Mouse (Mus musculus) layer of hippocampus, postnatal 14 days (tissue): ENCODE results near the gene Abcg8. TPM values are rescaled to one million over a fixed set of nuclear protein-coding genes. Genes with fewer than 3 reads are reported as not detected.

Experiments used
- DNase-seq, 2 experiments: peaks; one replicate each; pipeline ENCODE4 v3.0.0; 2021 to 2022; ENCODE audit warnings: low spot score in 2 of 2, mixed read lengths in 1 of 2
- long read RNA-seq, 2 experiments: library from polyadenylated mRNA; stranded (forward); transcript quantifications; one replicate each; pipeline ENCODE4 v2.0.0; 2021
- total RNA-seq, 2 experiments: library from RNA; stranded (reverse); gene quantifications; 2 replicates each; pipeline ENCODE4 v1.2.3; 2021

Gene Abcg8
- not detected for total RNA-seq
- long read RNA-seq, experiment 1 = 0 reads
- long read RNA-seq, experiment 2 = 0 reads

DNA sequence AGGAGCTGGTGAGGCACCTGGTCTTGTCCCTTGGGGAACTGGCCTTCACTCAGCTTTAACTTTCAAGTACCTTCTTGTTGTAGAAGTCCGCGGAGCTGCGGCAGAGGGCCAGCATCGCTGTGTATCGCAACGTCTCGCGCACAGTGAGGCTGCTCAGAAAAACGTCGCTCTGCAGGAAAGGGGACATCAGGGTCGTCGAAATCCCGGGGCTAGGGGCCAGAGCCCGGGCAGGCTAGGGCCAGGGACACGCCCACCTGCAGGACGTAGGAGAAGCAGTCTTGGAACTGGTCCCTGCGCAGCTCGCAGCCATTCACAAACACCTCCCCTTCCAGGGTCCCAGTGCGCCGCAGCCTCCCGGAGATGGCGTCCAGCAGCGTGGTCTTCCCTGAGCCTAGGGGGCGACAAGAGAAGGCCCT, at the start of gene Abcg8:
Gene Abcg8 (plus strand): TSS at position 352 of the 416 bp plus-strand sequence.
- DNase-seq = no peak

DNA sequence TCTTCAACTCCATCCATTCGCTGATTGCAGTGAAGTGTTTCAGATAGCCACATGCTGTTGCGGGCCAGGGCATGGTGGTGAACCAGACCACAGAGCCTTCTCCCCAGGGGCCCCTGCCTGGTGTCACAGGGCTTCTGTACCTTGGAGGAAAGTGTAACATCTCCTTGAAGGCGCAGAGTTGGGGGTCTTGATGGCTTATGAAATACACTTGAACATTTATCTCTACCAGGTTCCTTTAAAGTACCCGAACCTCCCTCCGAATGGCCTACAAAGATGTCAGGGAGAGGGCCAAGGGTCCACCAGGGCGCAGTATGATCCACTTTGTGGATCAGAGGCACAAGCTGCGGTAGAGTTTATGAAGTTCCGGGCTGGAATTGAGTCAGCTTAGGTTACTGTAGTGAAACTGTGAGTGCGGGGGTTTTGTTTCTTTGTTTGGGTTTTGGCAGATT, 49.2 kb upstream of the Abcg8 start:
- no peak for DNase-seq

DNA sequence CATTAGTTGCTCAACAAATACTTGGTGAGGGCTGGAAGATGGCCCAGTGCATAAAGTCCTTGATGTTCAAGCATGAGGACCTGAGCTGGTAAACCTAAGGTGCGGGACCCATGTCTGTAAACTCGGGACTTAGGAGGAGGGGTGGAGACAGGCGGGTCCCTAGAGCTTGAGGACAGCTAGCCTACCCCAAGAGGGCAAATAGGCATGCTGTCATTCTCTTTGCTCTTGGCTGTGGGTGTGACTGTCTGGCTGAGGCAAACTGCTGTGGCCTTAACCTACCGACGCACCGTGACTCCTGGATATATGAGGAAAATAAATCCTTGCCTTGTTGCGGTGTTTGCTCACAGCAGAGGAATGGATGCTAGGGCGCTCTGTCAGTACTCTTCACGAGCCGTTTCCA, 48.4 kb upstream of the Abcg8 start:
- DNase-seq = no peak

DNA sequence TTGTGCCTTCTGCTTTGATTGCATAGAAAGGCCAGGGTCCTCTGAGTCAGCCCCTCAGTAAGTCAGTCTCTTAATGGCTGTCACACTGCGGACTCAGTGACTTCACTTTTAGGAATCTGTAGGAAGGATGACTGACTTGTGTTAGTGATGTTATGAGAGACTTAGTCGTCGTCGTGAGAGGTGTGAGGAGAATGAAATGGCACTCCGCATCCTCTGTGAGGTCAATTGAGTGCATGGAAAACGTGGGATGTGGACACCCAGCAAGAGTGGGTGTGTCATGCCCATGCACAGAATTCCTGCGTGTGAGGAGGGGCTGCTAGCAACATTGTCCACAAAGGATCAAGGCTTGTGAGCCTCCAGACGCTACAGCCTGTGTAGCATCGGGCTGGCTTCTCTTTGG, 47.5 kb upstream of the Abcg8 start:
- DNase-seq = no peak

DNA sequence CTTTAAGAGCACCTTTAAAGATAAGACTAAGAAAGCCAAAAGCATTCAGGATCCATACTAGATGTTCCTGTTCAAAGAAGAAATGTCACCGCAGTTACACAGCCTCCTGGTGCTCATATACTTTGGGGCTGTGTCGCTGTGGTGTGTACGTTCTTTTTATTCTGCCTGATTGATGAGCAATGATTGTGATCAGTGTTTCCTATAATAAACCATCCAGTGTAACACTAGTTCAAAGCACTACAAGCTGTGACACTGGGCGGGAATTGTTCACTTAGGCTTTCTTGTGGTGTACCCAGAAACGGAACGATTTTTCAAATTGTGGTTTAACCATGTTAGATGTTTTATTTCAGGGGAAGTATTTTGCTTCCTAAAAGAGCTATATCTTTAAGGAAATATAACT, 44.3 kb upstream of the Abcg8 start:
- no peak for DNase-seq

DNA sequence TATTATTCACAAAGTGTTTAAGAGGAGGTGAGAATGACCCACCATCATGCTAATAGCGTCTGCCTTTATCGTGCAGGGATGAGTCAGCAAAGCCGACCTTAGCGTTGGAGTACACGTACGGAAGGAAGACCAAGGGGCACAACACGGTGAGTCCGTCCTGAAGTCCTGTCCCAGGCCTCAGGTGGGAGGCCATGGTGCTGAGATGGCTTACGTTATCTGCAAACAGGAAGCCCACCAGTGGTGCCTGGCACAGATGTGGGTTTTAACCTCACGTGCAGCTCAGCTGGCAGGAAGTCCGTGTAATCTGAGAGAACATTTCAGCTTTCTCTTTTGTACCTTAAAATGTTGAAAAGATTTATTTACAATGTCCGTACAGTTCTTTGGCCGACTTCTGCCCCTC, 42.7 kb upstream of the Abcg8 start:
- no peak for DNase-seq

DNA sequence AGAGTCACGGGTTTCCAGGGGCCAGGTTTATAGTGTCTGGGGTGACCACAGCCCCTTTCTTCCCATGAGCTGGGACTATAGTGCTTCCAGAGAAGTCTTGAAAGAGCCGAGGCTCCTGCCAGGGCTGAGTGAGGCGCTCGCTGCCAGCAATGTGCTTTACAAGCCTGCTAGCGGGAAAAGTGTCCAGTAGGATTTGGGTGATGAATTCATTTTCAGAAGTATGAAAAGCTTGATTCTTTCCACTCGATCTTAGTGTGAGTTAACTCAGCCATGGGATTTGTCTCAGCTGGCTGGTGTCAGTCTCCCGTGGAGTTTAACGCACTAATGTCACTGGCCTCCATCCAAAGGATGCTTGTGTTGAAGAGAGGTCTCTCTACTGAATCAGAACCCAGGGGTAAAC, 39.8 kb upstream of the Abcg8 start:
- no peak for DNase-seq

DNA sequence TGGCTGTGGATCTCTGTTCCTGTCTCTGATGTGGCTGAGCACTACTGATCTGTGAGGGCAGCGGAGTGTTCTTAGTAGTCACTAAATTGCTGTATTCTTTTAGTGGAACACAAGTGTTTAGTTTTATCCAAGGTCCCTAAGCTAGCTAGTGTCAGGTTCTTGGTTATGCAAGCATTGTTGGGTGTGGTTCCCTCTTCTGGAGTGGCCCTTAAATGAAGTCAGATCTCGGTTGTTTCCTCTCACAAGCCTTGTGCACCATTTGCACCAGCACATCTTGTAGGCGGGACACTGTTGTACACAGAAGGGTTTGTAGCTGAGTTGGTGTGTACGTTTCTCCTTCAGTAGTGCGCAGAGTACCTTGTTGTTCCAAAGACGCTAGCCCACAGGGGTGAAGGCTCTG, 38.1 kb upstream of the Abcg8 start:
- DNase-seq = no peak

DNA sequence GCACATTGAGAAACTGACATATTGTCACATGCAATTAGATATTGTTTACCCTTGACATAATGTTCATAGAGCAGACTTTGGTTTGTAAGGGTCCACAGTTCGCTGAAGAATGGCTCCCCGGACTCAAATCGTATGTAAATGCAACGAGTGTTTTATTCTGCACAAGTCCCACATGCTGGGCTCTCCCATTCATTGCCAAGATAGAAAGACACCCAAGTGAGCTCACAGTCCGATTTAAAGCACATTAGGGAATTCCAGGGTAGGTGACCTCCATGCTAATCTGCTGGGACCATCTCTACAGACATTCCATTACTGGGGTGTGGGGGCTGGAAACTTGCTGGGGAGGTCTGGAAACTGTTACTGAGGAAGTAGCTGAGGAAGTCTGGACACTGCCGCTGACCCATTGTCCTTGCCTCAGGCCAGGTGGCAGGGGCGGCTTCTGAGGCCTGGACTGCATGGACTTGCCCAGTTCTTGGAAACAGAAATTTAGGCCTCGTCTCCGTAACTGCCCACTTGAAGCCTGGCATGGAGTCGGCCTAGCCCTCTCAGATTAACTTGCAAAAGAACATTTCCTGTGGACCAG, 36.2 kb upstream of the Abcg8 start:
- no peak for DNase-seq

DNA sequence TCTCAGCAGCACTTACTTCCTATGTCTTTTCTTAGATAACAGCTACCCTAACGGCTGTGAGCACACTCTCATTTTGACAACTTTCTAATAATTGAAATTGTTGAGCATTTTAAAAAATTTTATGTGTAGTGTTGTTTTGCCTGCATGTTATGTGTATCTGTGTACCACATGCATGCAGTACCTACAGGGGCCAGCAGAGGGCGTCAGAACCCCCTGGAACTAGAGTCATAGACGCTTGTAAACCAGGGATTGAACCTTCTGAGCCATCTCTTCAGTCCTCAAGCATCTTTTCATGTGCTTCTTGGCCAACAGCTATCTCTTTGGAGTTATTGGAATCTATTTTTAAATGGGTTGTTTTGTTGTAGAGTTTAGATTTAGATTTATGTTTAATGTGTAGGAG, 34.2 kb upstream of the Abcg8 start:
- DNase-seq = peak; percentile 41 to 47

DNA sequence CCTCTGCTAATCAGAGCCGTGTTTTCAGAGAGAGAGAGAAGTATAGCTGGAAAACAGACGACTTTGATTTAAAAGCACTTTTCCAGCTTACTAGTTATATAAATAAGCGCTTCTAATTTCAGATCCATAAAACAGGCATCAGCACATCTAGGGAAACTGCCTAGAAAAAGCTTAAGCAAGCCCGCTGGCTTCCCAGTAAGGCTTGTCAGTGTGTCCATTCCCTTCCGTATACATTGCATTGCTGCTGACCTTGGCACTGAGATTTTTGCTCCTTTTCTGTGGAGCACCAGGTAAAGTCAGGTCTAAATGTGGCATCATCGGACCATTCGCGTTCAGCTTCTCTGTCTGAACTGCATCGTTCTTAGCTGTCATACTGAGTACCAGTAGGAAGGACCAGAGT, 33.8 kb upstream of the Abcg8 start:
- DNase-seq = no peak

DNA sequence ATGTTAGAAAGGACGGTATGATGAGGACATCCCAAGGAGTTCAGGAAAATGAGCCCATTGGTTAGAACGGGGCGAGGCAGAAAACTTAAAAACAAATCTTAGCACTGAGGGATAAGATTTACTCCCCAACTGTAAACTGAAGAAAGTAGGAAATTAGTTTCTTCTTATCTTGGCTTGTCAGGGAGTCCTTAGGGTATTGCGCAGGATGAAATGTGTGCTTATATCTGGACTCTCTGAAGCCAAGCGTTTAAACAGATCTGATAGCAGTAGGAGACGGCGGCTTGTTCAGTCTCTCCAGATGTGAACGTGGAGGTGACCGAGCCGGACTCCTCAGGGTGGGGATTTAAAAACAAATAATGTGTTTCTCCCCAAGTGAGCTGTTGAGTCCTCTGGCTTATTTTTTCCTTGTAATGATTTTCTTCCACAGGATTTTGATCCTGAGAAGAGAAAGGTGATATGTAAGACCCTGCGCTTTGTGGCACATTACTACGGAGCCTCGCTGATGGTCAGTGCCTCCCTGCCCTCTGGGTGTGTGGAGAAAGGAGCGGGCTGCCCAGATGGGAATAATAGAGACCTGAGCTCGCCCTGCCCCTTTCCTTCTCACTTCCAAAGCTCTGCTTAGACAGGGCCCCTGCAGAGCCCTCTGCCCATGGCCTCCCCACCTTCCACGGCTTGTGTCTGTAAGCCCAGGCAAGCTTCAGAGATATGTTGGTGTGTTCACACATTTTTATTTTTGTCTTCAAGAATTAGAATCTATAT, 31.6 kb upstream of the Abcg8 start:
- no peak for DNase-seq

DNA sequence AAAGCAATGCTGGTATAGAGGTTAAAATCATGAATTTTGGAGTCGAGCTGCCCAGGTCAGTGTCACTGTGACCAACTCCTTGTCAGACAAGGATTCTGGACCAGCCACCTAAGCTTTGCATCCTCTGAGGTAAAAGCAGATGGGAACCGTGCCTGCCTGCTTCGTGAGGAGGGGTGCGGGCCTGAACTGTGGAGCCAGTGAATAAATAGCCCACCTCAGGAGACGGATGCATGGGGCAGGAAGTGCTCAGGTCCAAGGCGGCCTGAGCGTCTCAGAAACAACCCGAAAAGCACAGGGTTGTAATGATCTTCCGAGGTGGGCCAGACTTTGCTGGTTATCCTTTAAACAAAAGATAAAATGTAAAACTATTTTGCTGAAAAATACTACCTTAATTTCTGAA, 31.0 kb upstream of the Abcg8 start:
- no peak for DNase-seq

DNA sequence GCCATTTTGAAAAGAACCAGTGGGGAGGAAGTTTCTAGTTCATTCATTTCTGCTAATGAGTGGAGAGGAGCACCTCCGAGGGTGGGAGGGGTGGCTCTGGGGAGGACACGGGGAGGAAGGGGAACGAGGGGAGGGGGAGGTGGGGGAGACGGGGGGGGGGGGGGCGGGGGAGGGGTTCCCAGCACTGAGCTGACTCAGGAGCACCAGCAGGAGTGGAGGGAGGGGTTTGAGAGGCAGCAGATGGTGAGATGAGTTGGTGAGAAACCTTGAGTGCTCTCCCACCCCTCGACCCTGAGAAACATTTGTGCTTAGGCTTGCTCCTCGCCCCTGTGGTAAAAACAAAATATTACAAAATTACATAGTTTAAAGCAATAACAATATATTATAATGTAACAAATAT, 30.2 kb upstream of the Abcg8 start:
- DNase-seq = no peak

DNA sequence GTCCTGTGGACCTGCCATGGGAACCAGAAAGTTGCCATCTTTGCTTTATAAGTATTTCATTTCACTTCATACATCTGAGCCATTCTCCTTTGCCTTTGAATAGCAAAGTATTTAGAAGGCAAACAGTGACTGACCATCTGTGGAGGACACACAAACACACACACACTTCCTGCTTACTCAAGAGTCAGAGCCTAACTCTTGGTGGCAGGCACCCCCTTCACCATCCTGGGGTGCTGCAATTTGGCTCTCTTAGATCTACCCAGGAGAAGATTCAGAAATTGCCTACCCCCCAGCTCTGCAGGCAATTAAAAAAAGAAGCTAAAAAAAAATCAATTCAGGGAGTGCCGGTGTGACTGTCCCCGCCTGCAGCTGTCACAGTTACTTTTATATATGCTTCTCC, 29.6 kb upstream of the Abcg8 start:
- DNase-seq = no peak

DNA sequence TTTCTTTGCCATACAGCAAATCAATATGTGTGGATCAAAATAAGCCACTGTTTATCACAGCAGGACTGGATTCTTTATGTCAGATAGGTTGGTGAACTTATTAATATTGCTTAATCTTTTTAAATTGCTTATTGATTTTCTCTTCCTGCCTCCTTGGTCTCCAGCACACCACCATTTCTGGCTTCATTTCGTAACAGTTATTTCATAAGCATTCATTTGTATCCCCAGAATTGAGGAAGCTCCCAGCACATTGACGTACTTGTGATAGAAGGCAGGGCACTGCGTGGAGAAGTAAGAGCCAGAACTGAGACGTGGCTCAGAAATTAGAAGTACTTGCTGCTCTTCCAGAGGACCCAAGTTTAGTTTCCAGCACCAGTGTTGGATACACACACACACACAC, 28.5 kb upstream of the Abcg8 start:
- DNase-seq = no peak

DNA sequence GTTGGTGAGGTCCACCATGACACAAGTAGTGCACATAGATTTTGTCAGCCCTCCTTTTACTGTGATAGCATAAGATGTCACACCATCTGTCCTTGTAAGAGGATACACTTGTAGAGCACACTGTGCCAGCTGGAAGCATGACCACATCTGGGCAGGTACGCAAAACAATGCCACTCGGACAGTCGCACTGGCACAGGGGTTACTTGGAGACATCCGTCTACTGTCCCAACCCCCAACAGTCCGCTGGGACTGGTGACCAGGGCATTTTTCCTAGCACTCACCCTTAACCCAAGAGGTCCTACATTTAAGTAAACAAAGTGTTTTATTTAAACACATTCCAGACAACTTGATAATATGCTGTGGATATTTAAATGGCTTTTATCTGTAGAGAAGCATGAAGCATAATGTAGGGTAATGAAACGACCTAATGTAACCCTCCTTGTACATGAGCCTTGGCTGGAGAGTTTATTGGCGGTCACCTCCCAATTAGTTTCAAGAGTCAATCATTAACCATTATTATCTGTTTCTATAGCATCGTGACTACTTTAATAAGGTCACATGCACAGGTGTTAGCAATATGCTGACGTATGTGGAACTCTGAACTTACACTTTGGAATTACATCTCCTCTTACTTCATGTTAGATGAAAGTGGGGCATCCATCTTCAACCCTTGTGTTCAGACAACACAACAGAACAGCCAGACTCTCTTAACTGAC, 25.6 kb upstream of the Abcg8 start:
- DNase-seq = no peak

DNA sequence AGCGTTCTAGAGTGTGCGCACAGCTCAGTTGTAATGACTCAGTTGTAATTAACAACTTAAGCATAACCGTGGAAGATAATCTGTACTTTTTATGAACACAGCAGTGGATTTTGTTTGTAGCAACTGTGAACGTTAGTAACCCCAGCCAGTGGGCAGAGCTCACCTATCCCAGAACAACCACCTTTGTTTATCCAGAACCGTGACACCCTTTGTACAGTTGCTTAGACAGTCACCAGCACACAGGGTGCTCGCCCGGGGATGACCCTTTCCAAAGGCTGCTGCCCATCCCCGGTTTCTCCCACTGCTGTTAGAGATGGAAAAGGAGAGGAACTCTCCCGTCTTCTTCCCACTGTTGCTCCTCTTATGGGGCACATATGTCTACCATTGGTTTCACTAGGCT, 22.6 kb upstream of the Abcg8 start:
- no peak for DNase-seq

DNA sequence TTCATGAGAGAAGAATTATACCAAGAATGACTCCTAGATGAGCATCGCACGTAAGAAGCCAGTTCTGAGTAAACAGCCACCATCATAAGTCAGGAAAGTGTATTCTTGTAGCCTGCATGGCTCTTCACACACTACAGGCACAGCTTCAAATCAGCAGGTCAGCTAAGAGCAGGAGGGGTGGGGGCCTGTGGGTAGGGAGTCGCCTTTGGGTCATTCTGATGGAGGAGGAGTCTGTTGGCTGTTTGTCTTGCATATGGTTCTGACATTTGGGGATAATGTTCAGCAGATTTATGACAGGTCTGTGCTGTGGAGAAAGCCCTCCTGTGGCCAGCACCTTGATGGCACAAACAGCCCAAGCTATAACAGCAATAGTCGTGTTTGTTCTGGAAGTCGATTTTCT, 19.9 kb upstream of the Abcg8 start:
- no peak for DNase-seq

DNA sequence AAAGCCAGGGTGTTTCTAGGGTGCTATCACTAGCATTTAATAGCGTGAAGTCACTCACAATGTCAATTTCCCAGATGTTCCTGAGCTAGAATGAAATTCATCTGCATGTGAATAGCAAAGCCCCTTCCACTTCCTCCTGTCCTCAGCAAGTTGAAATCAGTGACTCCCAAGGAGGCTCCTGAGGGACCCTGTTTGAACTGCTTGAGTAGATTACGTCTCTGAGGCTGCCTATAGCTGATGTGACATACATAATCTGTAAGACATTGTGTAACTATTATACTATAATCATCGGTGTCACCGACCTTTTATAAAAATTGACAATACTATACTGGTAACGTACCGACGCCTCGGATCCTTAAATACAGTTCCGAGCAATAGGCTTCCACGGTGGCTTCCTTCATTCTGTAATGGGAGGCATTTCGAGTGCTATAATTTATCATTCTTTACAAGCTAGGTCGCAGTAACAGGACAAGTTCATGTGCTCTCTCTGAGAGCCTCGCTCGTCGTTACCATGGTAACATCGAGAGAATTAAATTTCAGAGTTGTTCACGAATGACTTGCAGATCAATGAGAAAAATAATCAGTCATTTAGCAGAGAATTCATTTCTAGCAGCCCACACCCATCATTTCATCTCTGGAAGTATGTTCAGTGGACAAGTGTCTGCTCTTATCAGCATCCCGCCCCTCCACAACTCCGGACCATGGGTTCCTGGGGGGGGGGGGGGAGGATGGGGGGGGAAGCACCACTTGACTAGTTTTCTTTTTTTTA, 19.3 kb upstream of the Abcg8 start:
- DNase-seq = no peak

DNA sequence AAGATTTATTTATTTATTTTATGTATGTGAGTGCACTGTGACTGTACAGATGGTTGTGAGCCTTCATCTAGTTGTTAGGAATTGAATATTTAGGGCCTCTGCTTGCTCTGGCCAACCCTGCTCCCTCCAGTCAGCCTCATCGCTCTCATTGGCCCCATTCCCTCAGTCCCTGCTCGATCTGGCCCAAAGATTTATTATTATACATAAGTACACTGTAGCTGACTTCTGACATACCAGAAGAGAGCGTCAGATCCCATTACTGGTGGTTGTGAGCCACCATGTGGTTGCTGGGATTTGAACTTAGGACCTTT, 18.7 kb upstream of the Abcg8 start:
- DNase-seq = no peak

DNA sequence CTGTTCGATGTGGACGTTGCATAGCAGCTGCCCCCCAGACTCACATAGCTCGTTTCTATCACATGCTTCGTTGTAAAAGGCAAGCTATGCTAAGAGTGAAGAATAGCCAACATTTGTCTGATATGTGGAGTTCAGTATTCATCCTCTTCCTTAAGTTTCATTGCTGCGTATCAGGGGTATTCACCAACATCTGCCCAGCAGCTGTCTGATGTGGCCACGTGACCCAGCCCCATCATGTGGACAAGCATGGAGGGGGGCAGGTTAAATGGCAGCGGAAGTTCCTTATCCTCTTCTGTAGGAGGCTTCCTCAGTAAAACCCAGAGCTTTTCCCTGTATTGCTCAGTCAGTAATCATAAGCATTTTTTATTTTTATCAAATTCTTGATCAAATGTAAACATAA, 18.3 kb upstream of the Abcg8 start:
- DNase-seq = no peak
